Mouse (Mus musculus): ENCODE data around the gene Vmn1r201.

The Vmn1r201 gene

GRCm38 (mm10) chr13:22471623-22472022 is at the start of gene Vmn1r201:
Gene Vmn1r201 (plus strand): TSS chr13:22471923.
- no peak for DNase-seq (ENCODE audit: low read depth, low spot score)

- DNase-seq (ENCODE audit: low read depth, low spot score) = no peak
Observed at GRCm38 (mm10) chr13:22455145-22455544, 16.6 kb upstream of the Vmn1r201 start.

- no peak for DNase-seq (ENCODE audit: low read depth, low spot score)
Observed at GRCm38 (mm10) chr13:22502431-22502830, 30.7 kb downstream of the Vmn1r201 start.

- no peak for DNase-seq (ENCODE audit: low read depth, low spot score)
Observed at GRCm38 (mm10) chr13:22505281-22505680, 33.6 kb downstream of the Vmn1r201 start, which contains the start of gene Vmn1r202. Gene Vmn1r202 (minus strand): TSS chr13:22505381.

- DNase-seq (ENCODE audit: low read depth, low spot score) = no peak
Observed at GRCm38 (mm10) chr13:22517814-22518213, 46.1 kb downstream of the Vmn1r201 start, which contains the start of gene Vmn1r203. Gene Vmn1r203 (plus strand): TSS chr13:22518114.
